Mouse (Mus musculus) midbrain, embryonic 14.5 days (tissue): ENCODE data around the gene Taf6l. TPM values are rescaled to one million over a fixed set of nuclear protein-coding genes. Genes with fewer than 3 reads are reported as not detected.
"Not testable (repeated sequence)": the region's sequence is repeated elsewhere in the genome, so short reads cannot be mapped to it uniquely, and the experiment has no call there.

Experiments
- ATAC-seq: fragments of 200-750 bp; cut with Nextera tagmentation; 2 replicates; pipeline ENCODE4 v1.8.0; 2017; ENCODE audit warnings: moderate number of reproducible peaks, moderate library complexity; ENCODE audit not compliant: low FRiP score, low TSS enrichment
- DNase-seq: peaks from one replicate; pipeline ENCODE4 v3.0.0-alpha.2; 2015
- H3K27ac ChIP-seq: fragments of 300-500 bp; sonication (generic); replicated peaks from 2 replicates; pipeline ENCODE4 v1.5.1; 2014; ENCODE audit warnings: mild to moderate bottlenecking, low read depth, low read length, moderate library complexity
- H3K27me3 ChIP-seq: fragments of 300-500 bp; sonication (generic); 2 replicates; pipeline ENCODE4 v1.6.1; 2014; ENCODE audit warnings: low read length, control low read depth, mixed read lengths; ENCODE audit not compliant: control insufficient read depth, insufficient read depth
- H3K36me3 ChIP-seq: fragments of 300-500 bp; sonication (generic); 2 replicates; pipeline ENCODE4 v1.6.1; 2014; ENCODE audit warnings: low read length, control low read depth; ENCODE audit not compliant: control insufficient read depth, insufficient read depth
- H3K4me1 ChIP-seq: fragments of 300-500 bp; sonication (generic); 2 replicates; pipeline ENCODE4 v1.6.1; 2014; ENCODE audit warnings: mild to moderate bottlenecking, antibody characterized with exemption, low read length, control low read depth; ENCODE audit not compliant: control insufficient read depth, insufficient read depth
- H3K4me2 ChIP-seq: fragments of 300-500 bp; sonication (generic); 2 replicates; pipeline ENCODE4 v1.6.1; 2014; ENCODE audit warnings: mild to moderate bottlenecking, low read length, moderate library complexity
- H3K4me3 ChIP-seq: fragments of 300-500 bp; sonication (generic); replicated peaks from 2 replicates; pipeline ENCODE4 v1.5.1; 2014; ENCODE audit warnings: low read depth, low read length
- H3K9ac ChIP-seq: fragments of 300-500 bp; sonication (generic); replicated peaks from 2 replicates; pipeline ENCODE4 v1.6.1; 2014; ENCODE audit warnings: mild to moderate bottlenecking, low read length, moderate library complexity
- H3K9me3 ChIP-seq: fragments of 300-500 bp; sonication (generic); 2 replicates; pipeline ENCODE4 v1.6.1; 2016; ENCODE audit warnings: low read length, control low read depth, mixed read lengths; ENCODE audit not compliant: control insufficient read depth
- WGBS: fragments of 180-500 bp; shearing (Covaris S2); extraction: QIAGEN DNeasy Blood & Tissue Kit; methylation state at CpG from one replicate; pipeline ENCODE4 v1.1.7; 2014; 5-methylcytosine and 5-hydroxymethylcytosine counted together
- polyA plus RNA-seq: library from polyadenylated mRNA; unstranded; fragments of >200 nt; fragmentation: Nextera tagmentation; extraction: Ambion mirVana; gene quantifications from 2 replicates; pipeline ENCODE4 v1.2.1, GENCODE M21; 2014

Gene Taf6l
- polyA plus RNA-seq, 1 experiment from 2014 or later: 18.0 TPM

- H3K9ac ChIP-seq: no peak overlapping the region
- 92% methylated on average over 6 of the region's 6 CpGs for WGBS
- no peaks in the 10 kb centered on the region for H3K27me3 ChIP-seq
- no peak overlapping the region for H3K27ac ChIP-seq
- H3K4me2 ChIP-seq: no peak overlapping the region
- H3K9me3 ChIP-seq: no peaks in the 10 kb centered on the region
- no peak overlapping the region for H3K4me3 ChIP-seq
- H3K36me3 ChIP-seq: peaks cover 40% of the 10 kb centered on the region
- peaks cover 19% of the 10 kb centered on the region for H3K4me1 ChIP-seq
- no peak for DNase-seq
- ATAC-seq: no peak
These were observed 46.6 kb downstream of the Taf6l start for GRCm38 (mm10) chr19:8739646-8740045.

DNA sequence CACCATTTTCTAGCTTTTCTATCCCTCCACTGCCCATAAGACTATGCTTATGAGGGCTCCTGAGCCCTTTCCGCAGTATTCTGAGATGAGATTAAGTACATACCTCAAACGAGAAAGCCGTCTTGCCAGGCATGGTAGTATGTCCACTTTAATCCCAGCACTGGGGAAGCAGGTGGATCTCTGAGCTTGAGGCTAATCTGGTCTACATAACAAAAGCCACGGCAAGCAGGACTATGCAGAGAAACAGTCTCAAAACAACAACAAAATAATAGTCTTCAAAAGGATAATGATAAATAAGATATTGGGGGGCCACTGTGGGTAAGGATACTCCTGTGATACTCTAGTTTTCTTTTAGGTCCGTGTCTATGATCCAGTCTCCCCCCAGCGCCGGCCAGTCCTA, 47.3 kb downstream of the Taf6l start:
- no peaks in the 10 kb centered on the region for H3K9me3 ChIP-seq
- H3K27me3 ChIP-seq: no peaks in the 10 kb centered on the region
- no peak overlapping the region for H3K4me2 ChIP-seq
- ATAC-seq (no peak), DNase-seq (no peak)
- 89% methylated on average over 7 of the region's 7 CpGs for WGBS
- H3K9ac ChIP-seq: no peak overlapping the region
- peaks cover 35% of the 10 kb centered on the region for H3K36me3 ChIP-seq
- peaks cover 19% of the 10 kb centered on the region for H3K4me1 ChIP-seq
- H3K27ac ChIP-seq: no peak overlapping the region
- no peak overlapping the region for H3K4me3 ChIP-seq

- Histone ChIP-seq H3K36me3 (peaks cover 29% of the 10 kb centered on the region), H3K27me3 (no peaks in the 10 kb centered on the region), H3K4me3 (peak overlapping the region; percentile 82), H3K27ac (no peak overlapping the region), H3K4me1 (peaks cover 11% of the 10 kb centered on the region), H3K4me2 (peak overlapping the region; percentile 68), H3K9ac (peak overlapping the region; percentile 57), H3K9me3 (no peaks in the 10 kb centered on the region)
- ATAC-seq: peak; percentile 39; the same call in 1 of the 2 replicates
- no peak for DNase-seq
- 3% methylated on average over 11 of the region's 11 CpGs for WGBS
These were observed 50.1 kb downstream of the Taf6l start for GRCm38 (mm10) chr19:8736160-8736467.

GRCm38 (mm10) chr19:8735389-8736159, 50.6 kb downstream of the Taf6l start, which contains the start of gene Wdr74:
Wdr74 (plus strand) TSS chr19:8735827.
- H3K9ac ChIP-seq: peak within 1 kb of the TSS; percentile 57
- no peaks in the 10 kb centered on the region for H3K9me3 ChIP-seq
- peaks cover 28% of the 10 kb centered on the region for H3K36me3 ChIP-seq
- ATAC-seq: peak; percentile 94
- WGBS: under 1% methylated on average over 32 of the region's 32 CpGs
- H3K27ac ChIP-seq: peak within 1 kb of the TSS; percentile 81
- peak within 1 kb of the TSS; percentile 82 for H3K4me3 ChIP-seq
- H3K4me1 ChIP-seq: peaks cover 5% of the 10 kb centered on the region
- peak; percentile 97 for DNase-seq
- H3K27me3 ChIP-seq: no peaks in the 10 kb centered on the region
- peak within 1 kb of the TSS; percentile 68 for H3K4me2 ChIP-seq

DNA sequence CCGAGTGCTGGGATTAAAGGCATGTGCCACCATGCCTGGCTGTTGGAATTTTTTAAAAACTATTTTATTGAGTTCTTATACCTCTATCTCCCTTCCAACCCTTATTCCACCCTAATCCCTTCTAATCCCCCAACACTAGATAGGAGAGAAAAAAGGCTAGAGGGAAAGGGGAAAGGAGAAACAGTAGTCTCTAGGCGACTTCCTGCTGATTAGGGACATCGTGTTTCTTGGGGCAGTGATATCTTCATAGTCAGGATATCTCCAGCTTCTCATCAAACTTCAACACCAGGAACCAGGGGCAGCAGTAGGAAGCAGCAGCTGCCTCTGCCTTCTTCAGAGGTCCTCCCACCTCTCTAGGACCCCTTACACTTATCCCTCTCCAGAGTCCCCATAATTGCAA, 51.9 kb downstream of the Taf6l start:
- ATAC-seq (no peak), DNase-seq (no peak)
- Histone ChIP-seq H3K4me2 (no peak overlapping the region), H3K27me3 (no peaks in the 10 kb centered on the region), H3K9ac (no peak overlapping the region), H3K4me1 (0 out of 2 replicates have a peak, but pooled peaks cover 3% of the 10 kb centered on the region), H3K4me3 (no peak overlapping the region), H3K36me3 (peaks cover 15% of the 10 kb centered on the region), H3K9me3 (no peaks in the 10 kb centered on the region), H3K27ac (no peak overlapping the region)
- WGBS: 85% methylated on average over 3 of the region's 3 CpGs

DNA sequence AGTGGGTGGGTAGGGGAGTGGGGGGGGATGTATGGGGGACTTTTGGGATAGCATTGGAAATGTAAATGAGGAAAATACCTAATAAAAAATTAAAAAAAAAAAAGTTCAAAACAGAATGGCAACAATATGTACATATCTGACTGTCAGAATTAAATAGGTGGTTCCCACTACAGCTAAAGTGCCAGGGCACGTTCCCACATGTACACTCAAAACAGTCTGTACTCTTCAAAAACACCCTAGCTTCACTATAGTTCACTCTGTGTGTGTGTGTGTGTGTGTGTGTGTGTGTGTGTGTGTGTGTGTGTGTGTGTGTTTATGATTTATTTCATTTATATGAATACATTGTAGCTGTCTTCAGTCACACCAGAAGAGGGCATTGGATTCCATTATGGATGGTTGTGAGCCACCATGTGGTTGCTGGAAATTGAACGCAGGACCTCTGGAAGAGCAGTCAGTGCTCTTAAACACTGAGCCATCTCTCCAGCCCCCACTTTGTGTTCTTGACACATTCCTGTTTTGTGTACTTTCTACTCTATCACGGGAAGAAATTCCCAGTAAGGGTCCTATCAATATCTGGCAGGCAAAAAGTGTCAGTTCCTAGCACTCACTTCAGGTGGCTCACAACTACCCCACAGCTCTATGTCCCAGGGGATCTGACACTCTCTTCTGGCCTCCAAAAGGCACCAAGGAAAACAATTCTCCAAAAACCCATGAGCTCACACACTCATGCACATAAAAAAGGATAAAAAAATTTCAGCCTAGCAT, 57.7 kb downstream of the Taf6l start:
- Histone ChIP-seq H3K36me3 (peaks cover 28% of the 10 kb centered on the region), H3K4me1 (peaks cover 19% of the 10 kb centered on the region)
- WGBS: 57% methylated on average over 3 of the region's 3 CpGs
- ATAC-seq, H3K9me3 ChIP-seq, H3K27me3 ChIP-seq, H3K4me3 ChIP-seq, H3K27ac ChIP-seq, H3K4me2 ChIP-seq, H3K9ac ChIP-seq, DNase-seq: not testable (repeated sequence)

GRCm38 (mm10) chr19:8727495-8728114, 58.6 kb downstream of the Taf6l start:
- Histone ChIP-seq H3K27ac (no peak overlapping the region), H3K4me3 (no peak overlapping the region), H3K9ac (no peak overlapping the region), H3K4me2 (no peak overlapping the region), H3K27me3 (no peaks in the 10 kb centered on the region), H3K4me1 (peaks cover 19% of the 10 kb centered on the region), H3K36me3 (peaks cover 28% of the 10 kb centered on the region), H3K9me3 (no peaks in the 10 kb centered on the region)
- DNase-seq (no peak), ATAC-seq (no peak)
- WGBS: 37% methylated on average over 5 of the region's 5 CpGs

DNA sequence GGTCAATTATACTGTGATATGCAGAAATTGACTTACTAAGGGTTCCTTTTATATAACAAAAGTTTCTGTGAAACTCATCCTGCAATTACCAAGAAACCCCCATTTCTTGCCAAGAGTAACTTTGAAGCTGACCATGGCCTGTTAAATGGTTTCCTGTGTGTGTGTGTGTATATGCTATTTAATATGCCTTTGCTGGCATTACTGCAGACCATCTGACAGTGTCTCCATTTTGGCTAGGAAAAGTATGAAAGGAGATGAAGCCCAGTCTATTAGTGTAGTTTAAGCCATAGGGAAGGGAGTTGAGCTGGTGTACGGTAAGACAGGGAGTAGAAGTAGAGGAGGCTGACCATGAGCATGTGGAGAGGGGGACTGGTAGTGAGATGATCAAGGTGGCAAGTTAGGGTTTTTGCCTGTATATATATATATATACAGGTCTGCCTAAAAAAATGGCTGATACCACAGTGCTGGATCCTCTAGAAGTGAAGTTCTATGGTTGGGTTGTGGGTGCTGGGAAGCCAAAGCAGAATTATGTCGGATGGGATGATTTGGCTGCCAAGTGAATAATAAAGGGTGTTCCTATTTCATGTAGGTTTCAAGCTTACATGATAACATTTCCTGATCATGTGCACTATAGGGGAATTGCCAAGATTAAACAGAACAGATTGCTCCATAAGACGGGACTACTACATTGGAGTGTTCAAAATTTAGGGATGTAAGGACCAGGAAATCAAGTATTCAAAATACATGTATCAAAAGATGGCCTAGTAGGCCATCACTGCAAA, 59.4 kb downstream of the Taf6l start:
- DNase-seq: no peak
- Histone ChIP-seq H3K36me3 (peaks cover 28% of the 10 kb centered on the region), H3K27me3 (no peaks in the 10 kb centered on the region), H3K27ac (no peak overlapping the region), H3K4me2 (no peak overlapping the region), H3K4me1 (peaks cover 27% of the 10 kb centered on the region), H3K9me3 (no peaks in the 10 kb centered on the region), H3K4me3 (no peak overlapping the region), H3K9ac (no peak overlapping the region)
- ATAC-seq: no peak
- WGBS: 19% methylated on average over 3 of the region's 3 CpGs
